Mouse (Mus musculus): Measurements from ENCODE around the gene Stx18. TPM values are rescaled to one million over a fixed set of nuclear protein-coding genes. Genes with fewer than 3 reads are reported as not detected.
A peak's percentile ranks its signal among the peaks of the same experiment; 100 is the strongest.

Stx18 gene
- polyA plus RNA-seq, 1 experiment from 2014 or later: 35.8 TPM

- Histone ChIP-seq H3K27ac (ENCODE audit: low read length) (no peak overlapping the region), H3K36me3 (ENCODE audit: control insufficient read depth, insufficient read depth, low read length) (no peaks in the 10 kb centered on the region), H3K27me3 (replicated peaks; ENCODE audit: control insufficient read depth, insufficient read depth, low read length) (no peaks in the 10 kb centered on the region), H3K4me3 (ENCODE audit: low read length) (no peak overlapping the region), H3K9ac (ENCODE audit: low read depth, low read length) (no peak overlapping the region), H3K4me2 (ENCODE audit: low read depth, low read length) (no peak overlapping the region), H3K4me1 (ENCODE audit: control insufficient read depth, insufficient read depth, low read length) (no peaks in the 10 kb centered on the region), H3K9me3 (ENCODE audit: control insufficient read depth, low read length) (no peaks in the 10 kb centered on the region)
- no peak for ATAC-seq
- 81% methylated on average over 5 of the region's 5 CpGs for WGBS
These were observed 10.9 kb upstream of the Stx18 start for GRCm38 (mm10) chr5:38027656-38028055.

- Histone ChIP-seq H3K27ac (ENCODE audit: low read length) (no peak overlapping the region), H3K4me3 (ENCODE audit: low read length) (peak overlapping the region; percentile 97), H3K9me3 (ENCODE audit: control insufficient read depth, low read length) (no peaks in the 10 kb centered on the region), H3K36me3 (ENCODE audit: control insufficient read depth, insufficient read depth, low read length) (no peaks in the 10 kb centered on the region), H3K4me2 (ENCODE audit: low read depth, low read length) (peak overlapping the region; percentile 93), H3K9ac (ENCODE audit: low read depth, low read length) (peak overlapping the region; percentile 97; the same call in 1 of the 2 replicates), H3K4me1 (ENCODE audit: control insufficient read depth, insufficient read depth, low read length) (peaks cover 7% of the 10 kb centered on the region; the same call in 1 of the 2 replicates), H3K27me3 (replicated peaks; ENCODE audit: control insufficient read depth, insufficient read depth, low read length) (peaks cover 2% of the 10 kb centered on the region; the same call in 1 of the 2 replicates)
- ATAC-seq: peak; percentile 8; the same call in 1 of the 2 replicates
- 20% methylated on average over 9 of the region's 9 CpGs for WGBS
These were observed 268 bp upstream of the Stx18 start for GRCm38 (mm10) chr5:38038274-38038673.

GRCm38 (mm10) chr5:38039796-38040195, 1.3 kb downstream of the Stx18 start:
- Histone ChIP-seq H3K9me3 (ENCODE audit: control insufficient read depth, low read length) (no peaks in the 10 kb centered on the region), H3K4me3 (ENCODE audit: low read length) (peak overlapping the region; percentile 97), H3K27ac (ENCODE audit: low read length) (no peak overlapping the region), H3K4me2 (ENCODE audit: low read depth, low read length) (peak overlapping the region; percentile 93), H3K4me1 (ENCODE audit: control insufficient read depth, insufficient read depth, low read length) (peaks cover 7% of the 10 kb centered on the region; the same call in 1 of the 2 replicates), H3K36me3 (ENCODE audit: control insufficient read depth, insufficient read depth, low read length) (no peaks in the 10 kb centered on the region), H3K9ac (ENCODE audit: low read depth, low read length) (peak overlapping the region; percentile 97), H3K27me3 (replicated peaks; ENCODE audit: control insufficient read depth, insufficient read depth, low read length) (no peaks in the 10 kb centered on the region)
- ATAC-seq: peak; percentile 21
- WGBS: 21% methylated on average over 9 of the region's 9 CpGs

DNA sequence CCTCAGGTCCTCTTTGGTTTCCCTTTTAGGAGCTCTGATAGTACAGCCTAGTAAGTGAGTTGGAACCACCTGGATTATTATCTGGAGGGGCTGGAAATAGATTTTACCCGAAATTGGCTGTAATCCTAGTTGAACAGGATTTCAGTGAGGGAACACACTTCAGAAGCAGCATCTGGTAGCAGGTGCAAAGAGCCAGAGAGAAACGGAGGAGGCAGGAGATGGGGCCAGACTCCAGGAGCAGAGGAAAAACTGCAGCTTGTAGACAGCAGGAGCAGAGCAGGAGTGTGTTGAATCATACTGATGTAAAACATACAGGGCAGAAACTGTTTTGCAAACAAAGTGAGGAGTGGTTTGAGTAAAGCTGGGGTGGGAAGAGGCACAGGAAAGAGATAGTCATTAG, 6.4 kb downstream of the Stx18 start:
- H3K9ac ChIP-seq (ENCODE audit: low read depth, low read length): no peak overlapping the region
- no peak for ATAC-seq
- H3K9me3 ChIP-seq (ENCODE audit: control insufficient read depth, low read length): no peaks in the 10 kb centered on the region
- no peak overlapping the region for H3K4me3 ChIP-seq (ENCODE audit: low read length)
- no peak overlapping the region for H3K27ac ChIP-seq (ENCODE audit: low read length)
- WGBS: 59% methylated on average over 2 of the region's 2 CpGs
- peaks cover 4% of the 10 kb centered on the region; the same call in 1 of the 2 replicates for H3K4me1 ChIP-seq (ENCODE audit: control insufficient read depth, insufficient read depth, low read length)
- no peaks in the 10 kb centered on the region for H3K27me3 ChIP-seq (replicated peaks; ENCODE audit: control insufficient read depth, insufficient read depth, low read length)
- no peak overlapping the region for H3K4me2 ChIP-seq (ENCODE audit: low read depth, low read length)
- no peaks in the 10 kb centered on the region for H3K36me3 ChIP-seq (ENCODE audit: control insufficient read depth, insufficient read depth, low read length)

DNA sequence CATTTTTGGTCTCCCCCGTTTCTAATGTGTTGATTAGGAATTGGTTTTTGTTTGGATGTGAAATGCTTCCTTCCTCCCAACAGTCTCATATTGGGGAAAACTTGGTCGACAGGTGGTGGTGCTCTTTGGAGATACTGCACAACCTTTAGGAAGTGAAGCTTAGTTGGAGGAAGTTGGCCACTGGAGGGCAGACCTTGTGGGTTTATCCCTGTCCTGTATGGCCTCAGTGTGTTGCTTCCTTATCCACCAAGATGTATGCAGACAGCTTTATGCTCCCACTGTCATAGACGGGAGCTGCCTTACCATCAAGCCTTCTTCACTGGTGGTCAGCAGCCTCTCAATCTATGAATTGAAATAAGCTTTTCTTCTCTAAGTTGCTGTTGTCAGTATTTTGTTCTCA, 9.6 kb downstream of the Stx18 start:
- no peaks in the 10 kb centered on the region for H3K4me1 ChIP-seq (ENCODE audit: control insufficient read depth, insufficient read depth, low read length)

DNA sequence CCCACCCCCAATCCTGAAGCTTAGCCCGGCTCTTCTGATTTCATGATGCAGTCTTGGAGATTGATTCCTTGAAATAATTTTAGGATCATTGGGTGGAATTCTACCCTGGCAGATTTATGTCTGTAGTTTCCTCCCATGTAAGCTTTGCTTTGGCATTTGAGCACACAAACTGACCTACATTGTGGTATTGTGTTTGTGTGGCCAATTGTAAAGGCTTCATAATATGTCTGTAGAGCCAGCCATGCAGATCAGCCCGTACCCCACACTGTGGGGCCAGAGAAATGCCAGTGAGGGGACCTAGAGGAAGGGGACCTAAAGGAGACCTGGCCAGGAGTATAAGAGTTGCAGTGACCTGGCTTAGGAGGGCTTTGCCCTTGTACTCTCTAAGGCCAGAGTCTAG, 22.5 kb downstream of the Stx18 start:
- ATAC-seq: no peak

More for the DNA sequence above, 9.6 kb downstream of the Stx18 start:
- H3K9me3 ChIP-seq (ENCODE audit: control insufficient read depth, low read length): no peaks in the 10 kb centered on the region
- H3K27me3 ChIP-seq (replicated peaks; ENCODE audit: control insufficient read depth, insufficient read depth, low read length): no peaks in the 10 kb centered on the region
- no peaks in the 10 kb centered on the region for H3K36me3 ChIP-seq (ENCODE audit: control insufficient read depth, insufficient read depth, low read length)
- 43% methylated on average over 3 of the region's 3 CpGs for WGBS
- ATAC-seq: no peak
- H3K27ac ChIP-seq (ENCODE audit: low read length): no peak overlapping the region
- no peak overlapping the region for H3K4me3 ChIP-seq (ENCODE audit: low read length)
- H3K9ac ChIP-seq (ENCODE audit: low read depth, low read length): no peak overlapping the region
- H3K4me2 ChIP-seq (ENCODE audit: low read depth, low read length): no peak overlapping the region

GRCm38 (mm10) chr5:38062709-38063108, 24.2 kb downstream of the Stx18 start:
- no peak overlapping the region for H3K27ac ChIP-seq (ENCODE audit: low read length)
- H3K4me2 ChIP-seq (ENCODE audit: low read depth, low read length): no peak overlapping the region
- H3K9ac ChIP-seq (ENCODE audit: low read depth, low read length): no peak overlapping the region
- ATAC-seq: no peak
- no peak overlapping the region for H3K4me3 ChIP-seq (ENCODE audit: low read length)
- H3K36me3 ChIP-seq (ENCODE audit: control insufficient read depth, insufficient read depth, low read length): no peaks in the 10 kb centered on the region
- H3K4me1 ChIP-seq (ENCODE audit: control insufficient read depth, insufficient read depth, low read length): 0 out of 2 replicates have a peak, but pooled peaks cover 2% of the 10 kb centered on the region
- H3K9me3 ChIP-seq (ENCODE audit: control insufficient read depth, low read length): no peaks in the 10 kb centered on the region
- WGBS: 19% methylated on average over 5 of the region's 5 CpGs
- H3K27me3 ChIP-seq (replicated peaks; ENCODE audit: control insufficient read depth, insufficient read depth, low read length): no peaks in the 10 kb centered on the region

More for the DNA sequence above, 22.5 kb downstream of the Stx18 start:
- 0 out of 2 replicates have a peak, but pooled peaks cover 2% of the 10 kb centered on the region for H3K4me1 ChIP-seq (ENCODE audit: control insufficient read depth, insufficient read depth, low read length)
- no peak overlapping the region for H3K4me3 ChIP-seq (ENCODE audit: low read length)
- WGBS: 72% methylated on average over 2 of the region's 2 CpGs
- no peak overlapping the region for H3K9ac ChIP-seq (ENCODE audit: low read depth, low read length)
- no peaks in the 10 kb centered on the region for H3K9me3 ChIP-seq (ENCODE audit: control insufficient read depth, low read length)
- H3K27me3 ChIP-seq (replicated peaks; ENCODE audit: control insufficient read depth, insufficient read depth, low read length): no peaks in the 10 kb centered on the region
- no peak overlapping the region for H3K4me2 ChIP-seq (ENCODE audit: low read depth, low read length)
- no peaks in the 10 kb centered on the region for H3K36me3 ChIP-seq (ENCODE audit: control insufficient read depth, insufficient read depth, low read length)
- H3K27ac ChIP-seq (ENCODE audit: low read length): no peak overlapping the region

DNA sequence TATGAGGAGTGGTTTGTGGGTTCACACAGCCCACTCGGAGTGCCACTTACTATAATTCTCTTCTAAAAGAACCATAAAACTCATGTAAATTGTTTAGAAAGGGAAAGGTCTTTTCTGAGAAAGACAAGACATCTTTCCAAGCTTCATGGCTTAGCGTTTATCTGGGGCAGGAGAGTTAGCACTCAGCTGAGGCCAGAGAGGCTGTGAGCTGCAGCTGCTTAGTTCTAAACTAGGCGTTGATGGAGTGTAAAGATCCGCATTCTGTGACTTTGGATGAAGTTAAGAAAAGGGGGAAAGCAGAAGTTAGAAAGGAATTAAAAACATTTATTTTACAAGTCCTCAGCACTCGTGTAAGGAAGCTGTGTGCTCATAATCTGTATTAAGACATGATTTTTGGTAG, 24.8 kb downstream of the Stx18 start:
- Histone ChIP-seq H3K4me3 (ENCODE audit: low read length) (no peak overlapping the region), H3K9me3 (ENCODE audit: control insufficient read depth, low read length) (no peaks in the 10 kb centered on the region), H3K27me3 (replicated peaks; ENCODE audit: control insufficient read depth, insufficient read depth, low read length) (no peaks in the 10 kb centered on the region), H3K9ac (ENCODE audit: low read depth, low read length) (no peak overlapping the region), H3K4me1 (ENCODE audit: control insufficient read depth, insufficient read depth, low read length) (0 out of 2 replicates have a peak, but pooled peaks cover 2% of the 10 kb centered on the region), H3K36me3 (ENCODE audit: control insufficient read depth, insufficient read depth, low read length) (no peaks in the 10 kb centered on the region), H3K4me2 (ENCODE audit: low read depth, low read length) (no peak overlapping the region), H3K27ac (ENCODE audit: low read length) (no peak overlapping the region)
- WGBS: 47% methylated on average over 5 of the region's 5 CpGs
- no peak for ATAC-seq

DNA sequence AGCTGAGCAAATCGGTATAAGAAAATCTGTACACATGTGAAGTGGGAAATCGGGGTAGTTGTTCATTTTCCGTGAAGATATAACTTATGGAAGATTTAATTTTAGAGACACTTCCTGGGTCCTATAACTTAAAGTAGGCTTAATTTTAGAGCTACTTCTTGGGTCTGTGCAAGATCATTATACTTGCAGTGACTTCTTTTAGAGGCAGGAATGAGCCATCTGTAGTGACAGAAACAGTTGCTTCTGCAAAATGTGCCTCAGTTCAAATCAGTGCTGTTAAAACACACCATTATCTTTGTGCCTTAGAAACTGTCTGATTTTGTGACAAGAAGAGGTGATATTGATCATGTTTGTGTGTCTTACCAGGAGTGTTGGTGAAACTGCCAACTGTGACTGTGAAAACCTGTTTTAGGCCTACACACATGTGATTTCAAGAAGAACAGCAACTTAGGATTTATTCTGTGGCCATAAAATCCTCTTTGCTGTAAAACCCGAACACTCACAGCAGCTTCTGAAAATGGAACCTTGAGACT, 25.6 kb downstream of the Stx18 start:
- 83% methylated on average over 4 of the region's 4 CpGs for WGBS

GRCm38 (mm10) chr5:38064701-38065100, 26.2 kb downstream of the Stx18 start:
- ATAC-seq: no peak
- Histone ChIP-seq H3K9me3 (ENCODE audit: control insufficient read depth, low read length) (no peaks in the 10 kb centered on the region), H3K27ac (ENCODE audit: low read length) (no peak overlapping the region), H3K4me1 (ENCODE audit: control insufficient read depth, insufficient read depth, low read length) (0 out of 2 replicates have a peak, but pooled peaks cover 2% of the 10 kb centered on the region), H3K4me3 (ENCODE audit: low read length) (no peak overlapping the region), H3K9ac (ENCODE audit: low read depth, low read length) (no peak overlapping the region), H3K4me2 (ENCODE audit: low read depth, low read length) (no peak overlapping the region), H3K36me3 (ENCODE audit: control insufficient read depth, insufficient read depth, low read length) (no peaks in the 10 kb centered on the region), H3K27me3 (replicated peaks; ENCODE audit: control insufficient read depth, insufficient read depth, low read length) (no peaks in the 10 kb centered on the region)
- 37% methylated on average over 5 of the region's 5 CpGs for WGBS

More for the DNA sequence above, 25.6 kb downstream of the Stx18 start:
- Histone ChIP-seq H3K36me3 (ENCODE audit: control insufficient read depth, insufficient read depth, low read length) (no peaks in the 10 kb centered on the region), H3K9ac (ENCODE audit: low read depth, low read length) (no peak overlapping the region), H3K4me1 (ENCODE audit: control insufficient read depth, insufficient read depth, low read length) (0 out of 2 replicates have a peak, but pooled peaks cover 2% of the 10 kb centered on the region), H3K27ac (ENCODE audit: low read length) (no peak overlapping the region), H3K4me2 (ENCODE audit: low read depth, low read length) (no peak overlapping the region), H3K4me3 (ENCODE audit: low read length) (no peak overlapping the region), H3K9me3 (ENCODE audit: control insufficient read depth, low read length) (no peaks in the 10 kb centered on the region), H3K27me3 (replicated peaks; ENCODE audit: control insufficient read depth, insufficient read depth, low read length) (no peaks in the 10 kb centered on the region)
- no peak for ATAC-seq

All from intestine, embryonic 16.5 days (tissue).